ENCODE assay signal across 30 mouse cellular contexts in the genomic region with DNA sequence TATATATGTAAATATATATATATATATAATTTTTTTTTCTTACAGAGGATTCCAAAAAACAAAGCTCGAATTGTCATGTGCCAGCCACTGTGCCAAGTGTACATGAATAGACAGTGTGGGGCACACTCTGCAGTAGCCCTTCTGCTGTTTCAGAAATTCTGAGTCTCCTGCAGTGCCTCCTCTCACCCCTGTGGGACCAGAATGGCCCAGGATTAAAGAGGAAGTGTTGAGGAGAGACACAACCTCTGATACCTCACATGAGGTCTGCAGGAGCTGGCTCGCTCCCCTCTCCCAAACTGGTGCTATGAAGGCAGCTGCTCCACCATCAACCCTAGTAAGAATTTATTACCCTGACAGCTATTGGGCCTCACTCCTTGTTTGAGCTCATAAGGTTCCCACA. TPM values are rescaled to one million over a fixed set of nuclear protein-coding genes. Genes with fewer than 3 reads are reported as not detected.
"Had no signal": no experiment of that assay in that cellular context is flagged by ENCODE, and none has a peak within 500 bp of the region (broad histone marks: within the 10 kb centered on the region; RNA-seq: fewer than 3 reads in every experiment).

No protein-coding gene starts in this region.

- ATAC-seq: forebrain, embryonic 13.5 days; forebrain, embryonic 14.5 days; forebrain, embryonic 15.5 days; forebrain, embryonic 16.5 days; forebrain, postnatal 0 days had no signal

- H3K27me3 ChIP-seq: embryonic facial prominence, embryonic 12.5 days; embryonic facial prominence, embryonic 13.5 days; embryonic facial prominence, embryonic 15.5 days; forebrain, embryonic 12.5 days; forebrain, embryonic 13.5 days; forebrain, embryonic 15.5 days had no signal

- H3K4me1 ChIP-seq: embryonic facial prominence, embryonic 10.5 days; embryonic facial prominence, embryonic 12.5 days; embryonic facial prominence, embryonic 13.5 days; embryonic facial prominence, embryonic 15.5 days; forebrain, embryonic 10.5 days; forebrain, embryonic 12.5 days; forebrain, embryonic 13.5 days; forebrain, embryonic 15.5 days had no signal

- H3K9ac ChIP-seq: embryonic facial prominence, embryonic 12.5 days; embryonic facial prominence, embryonic 13.5 days; embryonic facial prominence, embryonic 15.5 days; forebrain, embryonic 12.5 days; forebrain, embryonic 13.5 days; forebrain, embryonic 15.5 days; forebrain, postnatal 0 days had no signal

- H3K27ac ChIP-seq: embryonic facial prominence, embryonic 10.5 days; embryonic facial prominence, embryonic 12.5 days; embryonic facial prominence, embryonic 13.5 days; embryonic facial prominence, embryonic 15.5 days; forebrain, embryonic 10.5 days; forebrain, embryonic 12.5 days; forebrain, embryonic 13.5 days; forebrain, embryonic 15.5 days; gastrocnemius, adult 2 months; heart, adult 2 months had no signal

- H3K9me3 ChIP-seq: embryonic facial prominence, embryonic 10.5 days; embryonic facial prominence, embryonic 12.5 days; embryonic facial prominence, embryonic 13.5 days; embryonic facial prominence, embryonic 15.5 days; forebrain, embryonic 10.5 days; forebrain, embryonic 12.5 days; forebrain, embryonic 13.5 days; forebrain, embryonic 15.5 days had no signal

- H3K36me3 ChIP-seq: embryonic facial prominence, embryonic 10.5 days; embryonic facial prominence, embryonic 12.5 days; embryonic facial prominence, embryonic 13.5 days; embryonic facial prominence, embryonic 15.5 days; forebrain, embryonic 10.5 days; forebrain, embryonic 12.5 days; forebrain, embryonic 15.5 days had no signal

- DNase-seq: cerebellum, adult 18-20 months; cerebellum, adult 2 months; cerebellum, adult 8-10 months; cerebellum, adult 9-10 months; cerebellum, adult 9-11 months; cerebellum, postnatal 10 days; cerebellum, postnatal 14 days; cerebellum, postnatal 25 days; cerebellum, postnatal 36 days; embryo, embryonic 11 days; forebrain, postnatal 0 days; gastrocnemius, adult 2 months; gastrocnemius, postnatal 10 days; gastrocnemius, postnatal 14 days; gastrocnemius, postnatal 25 days; gastrocnemius, postnatal 36 days; heart, adult 11 months; heart, adult 18-20 months; heart, adult 2 months had no signal

- H3K4me2 ChIP-seq: embryonic facial prominence, embryonic 12.5 days; embryonic facial prominence, embryonic 13.5 days; embryonic facial prominence, embryonic 15.5 days; forebrain, embryonic 12.5 days; forebrain, embryonic 13.5 days; forebrain, embryonic 15.5 days had no signal

- H3K4me3 ChIP-seq: embryonic facial prominence, embryonic 10.5 days; embryonic facial prominence, embryonic 12.5 days; embryonic facial prominence, embryonic 13.5 days; embryonic facial prominence, embryonic 15.5 days; erythroblast, embryonic 14.5 days; forebrain, embryonic 10.5 days; forebrain, embryonic 12.5 days; forebrain, embryonic 13.5 days; forebrain, embryonic 15.5 days; gastrocnemius, adult 2 months; heart, adult 2 months had no signal

RNA-seq across cellular contexts. Expression of gene Tlr2, which starts 7.8 kb away (rescaled TPM):
- polyA plus RNA-seq: erythroblast, embryonic 14.5 days had no signal
